Mouse (Mus musculus): Measurements from ENCODE around the gene Gm49318. TPM values are rescaled to one million over a fixed set of nuclear protein-coding genes. Genes with fewer than 3 reads are reported as not detected.

The Gm49318 gene
- polyA plus RNA-seq (2015; fragmentation: Nextera tagmentation; extraction: Ambion mirVana) = not detected in 2 replicates

DNA sequence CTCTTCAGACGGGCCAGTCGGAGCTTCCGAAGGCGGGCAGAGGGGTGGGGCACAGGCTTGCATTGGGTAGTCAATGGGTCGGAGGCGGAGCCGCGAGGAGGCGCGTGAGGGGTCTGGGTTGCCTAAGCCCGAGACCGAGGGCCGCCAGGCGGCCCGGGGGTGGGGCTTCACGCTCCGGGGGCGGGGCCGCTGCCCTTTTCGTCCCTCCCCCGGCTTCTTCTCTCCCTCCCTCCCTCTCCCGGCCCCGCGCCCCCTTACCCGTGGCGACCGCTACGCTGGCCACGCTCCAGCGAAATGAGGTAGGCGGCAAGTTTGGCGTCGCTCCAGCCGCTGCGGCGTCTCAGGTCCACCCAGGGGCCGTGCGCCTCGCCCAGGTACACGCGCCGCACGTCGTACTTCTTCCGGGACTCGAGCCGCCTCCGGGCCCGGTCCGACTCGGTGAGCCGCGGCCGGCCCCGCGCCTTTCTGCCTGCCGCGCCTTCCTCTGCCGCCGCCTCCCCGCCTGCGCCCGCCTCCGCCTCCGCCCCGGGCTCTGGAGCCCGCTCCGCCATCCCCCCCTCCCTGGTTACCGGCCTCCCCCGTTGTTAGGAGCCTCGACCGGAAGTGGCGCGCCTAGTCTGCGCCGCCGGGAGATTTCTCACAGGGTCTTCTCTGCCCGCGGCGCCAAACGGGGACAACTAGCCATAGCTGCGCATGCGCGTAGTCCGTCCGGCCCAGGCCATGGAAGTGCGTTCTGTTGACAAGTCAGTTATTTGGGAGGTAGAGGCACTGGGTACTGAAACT is at the start of gene Gm49318, which contains the start of gene Zfp653:
Gm49318 (minus strand) TSS at position 469 of the 783 bp plus-strand sequence.
Zfp653 (minus strand) TSS at position 586 of the 783 bp plus-strand sequence.
- Histone ChIP-seq H3K4me1 (peaks cover 11% of the 10 kb centered on the region), H3K36me3 (peaks cover 56% of the 10 kb centered on the region), H3K4me2 (peak within 1 kb of the TSS; percentile 70), H3K9ac (peak within 1 kb of the TSS; percentile 95), H3K4me3 (peak within 1 kb of the TSS; percentile 77), H3K27ac (replicated peaks) (peak within 1 kb of the TSS; percentile 99), H3K27me3 (replicated peaks) (no peaks in the 10 kb centered on the region), H3K9me3 (no peaks in the 10 kb centered on the region)
- under 1% methylated on average over 70 of the region's 87 CpGs for WGBS
- ATAC-seq (ENCODE audit: extremely low read depth, insufficient number of reproducible peaks, low FRiP score, low TSS enrichment) = peak; percentile 95

DNA sequence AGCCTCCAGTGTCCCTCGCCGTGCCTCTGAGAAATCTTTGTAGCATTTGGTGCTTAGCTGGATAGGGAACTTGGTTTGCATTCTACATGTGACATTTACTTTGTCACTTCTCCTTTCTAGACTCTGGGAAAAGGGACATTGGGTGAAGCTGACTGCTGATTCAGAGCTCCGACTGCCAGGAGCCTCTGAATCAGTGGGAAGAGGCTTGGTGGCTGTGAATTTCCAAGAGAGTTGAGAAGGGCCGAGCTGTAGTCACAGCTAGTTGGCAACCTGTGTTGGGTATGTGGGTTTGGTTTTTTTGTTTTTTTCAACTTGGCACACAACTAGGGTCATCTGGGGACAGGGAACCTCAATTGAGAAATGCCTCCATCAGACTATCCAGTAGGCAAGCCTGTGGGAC is 48.5 kb upstream of the Gm49318 start:
- Histone ChIP-seq H3K27me3 (replicated peaks) (peaks cover 4% of the 10 kb centered on the region; the same call in 1 of the 2 replicates), H3K4me3 (no peak overlapping the region), H3K9me3 (no peaks in the 10 kb centered on the region), H3K9ac (no peak overlapping the region), H3K36me3 (no peaks in the 10 kb centered on the region), H3K4me1 (peaks cover 19% of the 10 kb centered on the region), H3K4me2 (no peak overlapping the region), H3K27ac (replicated peaks) (no peak overlapping the region)
- no peak for ATAC-seq (ENCODE audit: extremely low read depth, insufficient number of reproducible peaks, low FRiP score, low TSS enrichment)
- 86% methylated on average over 4 of the region's 4 CpGs for WGBS

DNA sequence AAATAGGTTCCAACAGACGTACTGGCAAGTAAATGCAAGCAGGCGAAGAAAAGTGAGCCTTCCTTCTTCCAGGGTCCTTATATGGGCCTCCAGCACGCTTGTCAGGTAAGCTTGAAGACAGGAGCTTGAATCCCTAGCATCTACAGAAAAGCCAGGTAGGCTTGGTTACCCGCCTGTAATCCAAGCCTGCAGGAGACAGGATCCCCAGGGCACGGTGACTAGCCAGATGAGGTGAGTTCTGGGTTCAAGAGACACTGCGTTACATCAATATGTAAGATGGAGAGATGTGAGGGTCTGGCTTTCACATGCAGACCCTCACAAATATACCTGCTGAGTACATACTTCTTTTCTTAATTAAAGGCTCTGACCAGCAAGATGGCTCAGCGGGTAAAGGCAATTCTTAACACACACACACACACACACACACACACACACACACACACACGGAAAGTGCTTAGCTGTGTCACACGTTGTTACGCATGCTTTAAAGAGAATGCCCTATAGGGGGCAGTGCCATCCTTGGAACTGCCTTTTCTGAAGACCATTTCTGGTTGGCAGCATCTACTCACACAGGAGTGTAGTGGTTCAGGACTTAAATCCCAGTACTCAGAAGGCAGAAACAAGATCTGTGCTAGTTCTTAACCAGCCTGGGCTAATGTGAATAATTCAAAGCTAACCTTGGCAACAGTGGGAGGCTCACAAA is 46.8 kb upstream of the Gm49318 start:
- WGBS = 37% methylated on average over 10 of the region's 10 CpGs
- H3K36me3 ChIP-seq = peaks cover 9% of the 10 kb centered on the region
- no peaks in the 10 kb centered on the region for H3K9me3 ChIP-seq
- peak overlapping the region; percentile 95 for H3K4me3 ChIP-seq
- no peak overlapping the region for H3K27ac ChIP-seq (replicated peaks)
- peak overlapping the region; percentile 97 for H3K9ac ChIP-seq
- H3K27me3 ChIP-seq (replicated peaks) = peaks cover 4% of the 10 kb centered on the region; the same call in 1 of the 2 replicates
- H3K4me1 ChIP-seq = peaks cover 19% of the 10 kb centered on the region
- no peak for ATAC-seq (ENCODE audit: extremely low read depth, insufficient number of reproducible peaks, low FRiP score, low TSS enrichment)
- H3K4me2 ChIP-seq = peak overlapping the region; percentile 94

DNA sequence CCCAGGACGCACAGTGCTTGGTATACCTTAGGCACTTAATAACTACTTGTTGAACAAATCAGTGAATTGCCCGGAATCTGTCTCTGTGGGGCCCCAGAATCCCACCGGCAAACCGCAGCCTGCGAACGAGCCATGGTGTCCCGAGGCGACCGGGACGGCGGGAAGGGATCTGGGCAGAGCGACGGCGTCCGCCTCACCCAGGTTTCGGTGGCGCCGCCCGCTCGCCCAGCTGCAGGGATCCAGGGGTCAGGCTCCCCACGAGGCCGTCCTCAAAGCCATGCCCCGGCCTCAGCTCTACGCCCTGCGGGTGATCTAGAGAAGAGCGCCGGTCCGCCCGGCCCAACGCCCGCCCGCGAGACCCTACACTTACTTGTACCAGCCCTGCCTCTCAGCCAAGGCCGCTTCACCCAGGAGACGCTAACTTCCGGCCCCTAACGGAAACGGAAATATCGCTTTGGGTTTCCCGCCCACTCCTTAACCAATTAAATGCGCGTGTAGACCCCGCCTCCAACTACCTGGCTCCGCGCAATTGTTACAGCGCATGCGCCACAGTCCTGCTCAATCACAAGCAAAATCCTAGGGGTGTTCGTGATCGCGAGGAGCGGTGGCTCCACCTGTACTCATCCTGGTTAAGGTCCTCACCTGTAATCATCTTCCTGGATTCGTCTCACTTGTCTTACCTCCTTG is 45.8 kb upstream of the Gm49318 start, which contains the start of gene Elof1:
Elof1 (minus strand) TSS at position 433 of the 687 bp plus-strand sequence.
- Histone ChIP-seq H3K27me3 (replicated peaks) (peaks cover 4% of the 10 kb centered on the region; the same call in 1 of the 2 replicates), H3K4me3 (peak within 1 kb of the TSS; percentile 95), H3K4me2 (peak within 1 kb of the TSS; percentile 94), H3K9ac (peak within 1 kb of the TSS; percentile 97), H3K27ac (replicated peaks) (peak within 1 kb of the TSS; percentile 48), H3K4me1 (peaks cover 19% of the 10 kb centered on the region), H3K36me3 (peaks cover 19% of the 10 kb centered on the region), H3K9me3 (no peaks in the 10 kb centered on the region)
- under 1% methylated on average over 52 of the region's 52 CpGs for WGBS
- peak; percentile 86 for ATAC-seq (ENCODE audit: extremely low read depth, insufficient number of reproducible peaks, low FRiP score, low TSS enrichment)

DNA sequence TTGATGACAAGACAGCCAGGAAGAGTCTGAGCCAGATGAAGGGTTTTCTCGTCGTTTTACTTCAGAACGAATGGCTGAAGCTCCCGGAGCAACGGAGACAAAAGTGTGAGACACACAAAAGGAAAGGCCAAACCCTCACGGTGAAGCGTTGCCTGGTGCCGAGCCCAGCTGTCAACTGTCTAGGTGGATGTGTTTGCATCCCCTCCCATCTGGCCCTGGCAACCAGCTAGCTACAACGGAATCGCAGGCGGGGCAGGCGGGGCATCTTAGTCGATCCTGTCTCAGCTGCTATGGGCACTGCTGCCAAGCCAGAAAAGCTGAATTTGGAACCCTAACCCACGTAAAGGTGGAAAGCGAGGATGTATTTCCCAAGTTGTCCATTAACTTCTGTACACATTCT is 45.0 kb upstream of the Gm49318 start:
- no peak overlapping the region for H3K27ac ChIP-seq (replicated peaks)
- H3K9me3 ChIP-seq = no peaks in the 10 kb centered on the region
- H3K4me1 ChIP-seq = peaks cover 19% of the 10 kb centered on the region
- H3K9ac ChIP-seq = peak overlapping the region; percentile 97
- H3K27me3 ChIP-seq (replicated peaks) = peaks cover 4% of the 10 kb centered on the region; the same call in 1 of the 2 replicates
- H3K4me2 ChIP-seq = peak overlapping the region; percentile 94
- 29% methylated on average over 15 of the region's 15 CpGs for WGBS
- ATAC-seq (ENCODE audit: extremely low read depth, insufficient number of reproducible peaks, low FRiP score, low TSS enrichment) = no peak
- peaks cover 27% of the 10 kb centered on the region for H3K36me3 ChIP-seq
- H3K4me3 ChIP-seq = peak overlapping the region; percentile 95

DNA sequence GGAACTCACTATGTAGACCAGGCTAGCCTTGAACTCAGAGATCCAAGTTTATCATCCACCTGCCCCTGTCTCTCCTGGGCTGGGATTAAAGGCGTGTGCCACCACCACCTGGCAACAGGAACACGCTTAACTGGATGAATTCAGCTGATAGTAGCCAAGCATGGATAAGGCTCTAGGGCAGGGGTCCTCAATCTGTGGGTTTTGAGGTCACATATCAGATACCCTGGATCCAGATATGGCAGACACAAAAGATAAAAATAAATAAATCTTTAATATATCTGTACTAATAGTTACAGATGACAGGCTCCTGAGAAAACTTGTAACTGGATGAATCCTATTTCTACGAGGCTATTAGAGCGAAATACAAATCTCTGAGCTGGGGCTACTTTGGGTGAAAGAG is 44.6 kb upstream of the Gm49318 start:
- Histone ChIP-seq H3K9ac (peak overlapping the region; percentile 97), H3K27ac (replicated peaks) (no peak overlapping the region), H3K36me3 (peaks cover 31% of the 10 kb centered on the region), H3K4me3 (peak overlapping the region; percentile 95), H3K27me3 (replicated peaks) (peaks cover 4% of the 10 kb centered on the region; the same call in 1 of the 2 replicates), H3K9me3 (no peaks in the 10 kb centered on the region), H3K4me1 (peaks cover 19% of the 10 kb centered on the region), H3K4me2 (peak overlapping the region; percentile 94)
- ATAC-seq (ENCODE audit: extremely low read depth, insufficient number of reproducible peaks, low FRiP score, low TSS enrichment) = no peak
- 90% methylated on average over 4 of the region's 4 CpGs for WGBS

DNA sequence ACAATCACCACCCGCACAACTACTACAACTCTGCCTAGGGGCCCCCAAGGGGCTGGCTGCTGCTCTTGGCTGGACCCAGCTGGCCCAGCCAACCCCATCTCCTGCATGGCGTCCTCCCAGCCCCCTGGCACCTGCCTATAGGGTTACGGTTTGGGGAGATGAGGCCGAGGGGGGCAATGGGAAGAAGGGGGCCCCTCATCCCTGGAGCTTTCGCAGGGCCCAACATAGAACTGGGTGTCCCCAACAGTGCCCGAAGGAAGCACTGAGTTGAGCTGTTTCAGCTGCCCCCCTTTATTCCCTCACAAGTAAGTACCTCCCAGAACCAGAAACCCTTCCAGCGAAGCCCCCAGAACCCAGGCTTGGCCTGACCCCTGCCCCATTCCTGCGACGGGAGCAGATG is 37.1 kb upstream of the Gm49318 start:
- no peaks in the 10 kb centered on the region for H3K27me3 ChIP-seq (replicated peaks)
- no peaks in the 10 kb centered on the region for H3K4me1 ChIP-seq
- H3K9ac ChIP-seq = no peak overlapping the region
- WGBS = 84% methylated on average over 9 of the region's 9 CpGs
- peaks cover 97% of the 10 kb centered on the region for H3K36me3 ChIP-seq
- no peak overlapping the region for H3K27ac ChIP-seq (replicated peaks)
- no peak overlapping the region for H3K4me3 ChIP-seq
- H3K9me3 ChIP-seq = no peaks in the 10 kb centered on the region
- no peak overlapping the region for H3K4me2 ChIP-seq
- ATAC-seq (ENCODE audit: extremely low read depth, insufficient number of reproducible peaks, low FRiP score, low TSS enrichment) = no peak

DNA sequence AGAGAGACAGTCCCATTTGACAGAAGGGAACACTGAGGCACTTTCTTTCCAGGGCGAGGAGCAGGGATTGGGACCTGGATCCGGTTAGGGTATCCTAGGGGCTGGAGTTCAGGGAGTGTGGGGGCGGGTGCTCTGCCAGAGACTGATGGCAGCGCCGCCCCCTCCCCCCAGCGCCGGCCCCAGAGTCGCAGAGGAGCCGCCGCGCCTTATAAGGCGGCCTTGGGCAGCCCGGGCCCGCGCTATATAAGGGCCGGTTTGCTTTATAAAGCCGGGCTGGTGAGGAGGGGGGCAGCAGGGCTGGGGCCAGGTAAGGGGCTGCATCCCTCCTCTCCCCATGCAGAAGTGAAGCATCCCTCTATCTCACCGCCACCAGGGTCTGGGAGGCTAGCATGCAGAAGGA is 28.9 kb upstream of the Gm49318 start:
- Histone ChIP-seq H3K4me1 (peaks cover 34% of the 10 kb centered on the region), H3K36me3 (peaks cover 38% of the 10 kb centered on the region), H3K27me3 (replicated peaks) (peaks cover 33% of the 10 kb centered on the region), H3K27ac (replicated peaks) (peak overlapping the region; percentile 87), H3K9me3 (no peaks in the 10 kb centered on the region), H3K4me2 (peak overlapping the region; percentile 65), H3K9ac (peak overlapping the region; percentile 81), H3K4me3 (peak overlapping the region; percentile 45)
- peak; percentile 63; the same call in 1 of the 2 replicates for ATAC-seq (ENCODE audit: extremely low read depth, insufficient number of reproducible peaks, low FRiP score, low TSS enrichment)
- WGBS = 0% methylated on average over 17 of the region's 18 CpGs

DNA sequence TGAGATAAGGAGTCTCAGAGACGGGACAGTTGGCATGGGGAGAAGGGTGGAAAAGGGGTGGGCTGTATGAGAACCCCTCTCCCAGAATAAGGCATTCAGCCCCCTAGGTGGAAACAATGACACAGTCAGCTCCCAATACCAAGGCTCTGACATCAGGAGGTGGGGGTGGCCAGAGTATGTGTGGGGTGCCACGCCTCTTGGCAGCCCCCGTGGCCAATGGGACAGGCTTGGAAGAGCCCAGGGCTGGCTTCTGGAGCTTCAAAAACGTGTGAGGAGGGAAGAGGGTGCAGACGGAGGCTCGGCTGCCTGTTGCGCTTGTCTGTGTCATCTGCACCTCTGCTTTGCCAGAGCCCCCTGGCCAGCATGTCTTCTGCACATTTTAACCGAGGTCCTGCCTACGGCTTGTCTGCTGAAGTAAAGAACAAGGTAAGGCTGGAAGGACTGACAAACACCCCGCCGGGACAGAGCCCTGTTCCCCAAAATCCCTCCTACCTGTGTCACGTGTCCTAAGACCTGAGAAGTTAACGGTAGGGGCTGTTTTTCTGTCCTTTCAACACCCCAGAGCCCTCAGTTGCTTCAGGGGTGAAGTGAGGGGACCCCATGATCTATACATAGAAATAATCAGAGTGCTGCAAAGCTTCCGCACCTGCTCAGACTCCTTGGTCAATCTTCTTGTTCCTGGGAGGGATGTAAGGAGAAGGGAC is 28.1 kb upstream of the Gm49318 start, which contains the start of gene Cnn1:
Cnn1 (plus strand) TSS at position 224 of the 704 bp plus-strand sequence.
- H3K27me3 ChIP-seq (replicated peaks) = peaks cover 33% of the 10 kb centered on the region
- peaks cover 31% of the 10 kb centered on the region for H3K36me3 ChIP-seq
- H3K9ac ChIP-seq = peak within 1 kb of the TSS; percentile 81
- peak within 1 kb of the TSS; percentile 87 for H3K27ac ChIP-seq (replicated peaks)
- peaks cover 34% of the 10 kb centered on the region for H3K4me1 ChIP-seq
- H3K4me2 ChIP-seq = peak within 1 kb of the TSS; percentile 65
- WGBS = 4% methylated on average over 14 of the region's 14 CpGs
- peak within 1 kb of the TSS; percentile 45 for H3K4me3 ChIP-seq
- no peaks in the 10 kb centered on the region for H3K9me3 ChIP-seq
- ATAC-seq (ENCODE audit: extremely low read depth, insufficient number of reproducible peaks, low FRiP score, low TSS enrichment) = no peak

DNA sequence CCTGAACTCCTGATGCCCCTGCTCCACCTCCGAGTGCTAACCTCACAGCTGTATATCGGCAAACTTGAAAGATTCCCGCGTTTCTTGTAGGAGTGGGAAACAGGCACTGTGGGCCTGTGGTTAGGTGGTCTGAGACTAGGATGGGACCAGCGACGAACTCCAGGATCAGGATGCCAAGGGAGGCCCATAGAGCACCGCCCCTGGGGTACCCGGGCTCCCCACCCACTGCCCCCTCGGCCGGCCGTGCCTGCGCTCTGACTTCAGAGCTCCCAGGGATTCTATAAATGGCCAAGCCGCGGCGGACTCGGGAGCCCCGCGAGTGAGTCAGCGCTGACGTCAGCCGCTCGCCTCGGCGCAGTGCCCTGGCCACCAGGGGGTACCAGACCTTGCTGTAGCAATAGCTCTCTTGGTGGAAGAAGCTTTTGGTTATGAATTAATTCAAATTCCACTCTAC is 24.8 kb upstream of the Gm49318 start:
- H3K4me1 ChIP-seq = peaks cover 30% of the 10 kb centered on the region
- peak overlapping the region; percentile 51 for H3K4me3 ChIP-seq
- H3K9me3 ChIP-seq = no peaks in the 10 kb centered on the region
- peak; percentile 47; the same call in 1 of the 2 replicates for ATAC-seq (ENCODE audit: extremely low read depth, insufficient number of reproducible peaks, low FRiP score, low TSS enrichment)
- H3K27me3 ChIP-seq (replicated peaks) = peaks cover 29% of the 10 kb centered on the region
- WGBS = 1% methylated on average over 24 of the region's 24 CpGs
- H3K4me2 ChIP-seq = peak overlapping the region; percentile 77
- H3K27ac ChIP-seq (replicated peaks) = peak overlapping the region; percentile 74
- H3K9ac ChIP-seq = peak overlapping the region; percentile 81
- H3K36me3 ChIP-seq = no peaks in the 10 kb centered on the region
